Mouse (Mus musculus) forebrain, embryonic 10.5 days (tissue): Measurements from ENCODE around the gene Lmo3. TPM values are rescaled to one million over a fixed set of nuclear protein-coding genes. Genes with fewer than 3 reads are reported as not detected.

Experiments used
- DNase-seq: peaks from one replicate; pipeline ENCODE4 v3.0.0-alpha.2; 2017; ENCODE audit warnings: low spot score; ENCODE audit errors: extremely low spot score
- H3K27ac ChIP-seq: fragments of 300-500 bp; sonication (generic); 2 replicates; pipeline ENCODE4 v1.5.1; 2016; ENCODE audit warnings: mild to moderate bottlenecking
- H3K27me3 ChIP-seq: fragments of 300-500 bp; sonication (generic); 2 replicates; pipeline ENCODE4 v1.6.1; 2016; ENCODE audit warnings: mild to moderate bottlenecking; ENCODE audit not compliant: poor library complexity, severe bottlenecking
- H3K36me3 ChIP-seq: fragments of 300-500 bp; sonication (generic); replicated peaks from 2 replicates; pipeline ENCODE4 v1.6.1; 2016; ENCODE audit warnings: mild to moderate bottlenecking, moderate library complexity
- H3K4me1 ChIP-seq: fragments of 300-500 bp; sonication (generic); 2 replicates; pipeline ENCODE4 v1.6.1; 2016
- H3K4me3 ChIP-seq: fragments of 300-500 bp; sonication (generic); 2 replicates; pipeline ENCODE4 v1.5.1; 2016; ENCODE audit warnings: mild to moderate bottlenecking, moderate library complexity
- H3K9me3 ChIP-seq: fragments of 300-500 bp; sonication (generic); 2 replicates; pipeline ENCODE4 v1.6.1; 2016; ENCODE audit warnings: mild to moderate bottlenecking, moderate library complexity
- WGBS: fragments of 180-500 bp; shearing (Covaris S2); methylation state at CpG from one replicate; pipeline ENCODE4 v1.1.7; 2016; 5-methylcytosine and 5-hydroxymethylcytosine counted together
- polyA plus RNA-seq: library from polyadenylated mRNA; unstranded; fragments of >200 nt; fragmentation: Nextera tagmentation; extraction: Ambion mirVana; gene quantifications from 2 replicates; pipeline ENCODE4 v1.2.1, GENCODE M21; 2016

Lmo3 gene
- polyA plus RNA-seq, 1 experiment from 2014 or later = 22.4 TPM

- WGBS = 93% methylated on average over 1 of the region's 1 CpGs
- H3K9me3 ChIP-seq = no peaks in the 10 kb centered on the region
- no peak for DNase-seq
- no peak overlapping the region for H3K4me3 ChIP-seq
- no peaks in the 10 kb centered on the region for H3K36me3 ChIP-seq
- H3K4me1 ChIP-seq = no peaks in the 10 kb centered on the region
- no peak overlapping the region for H3K27ac ChIP-seq
- H3K27me3 ChIP-seq = no peaks in the 10 kb centered on the region
These were observed 77.8 kb downstream of the Lmo3 start for GRCm38 (mm10) chr6:138503946-138504345.

GRCm38 (mm10) chr6:138482834-138483233 lies 98.9 kb downstream of the Lmo3 start:
- Histone ChIP-seq H3K9me3 (no peaks in the 10 kb centered on the region), H3K27ac (no peak overlapping the region), H3K36me3 (no peaks in the 10 kb centered on the region), H3K4me3 (no peak overlapping the region), H3K4me1 (no peaks in the 10 kb centered on the region), H3K27me3 (no peaks in the 10 kb centered on the region)
- DNase-seq = no peak
- WGBS = 57% methylated on average over 3 of the region's 3 CpGs

- WGBS = 15% methylated on average over 5 of the region's 5 CpGs
- Histone ChIP-seq H3K4me3 (no peak overlapping the region), H3K27ac (no peak overlapping the region), H3K27me3 (no peaks in the 10 kb centered on the region), H3K4me1 (peaks cover 5% of the 10 kb centered on the region), H3K36me3 (no peaks in the 10 kb centered on the region), H3K9me3 (no peaks in the 10 kb centered on the region)
- peak; percentile 79 for DNase-seq
These were observed 104.2 kb downstream of the Lmo3 start for GRCm38 (mm10) chr6:138477611-138478010.

- WGBS = 87% methylated on average over 4 of the region's 4 CpGs
These were observed 112.6 kb downstream of the Lmo3 start for GRCm38 (mm10) chr6:138469204-138469603.

GRCm38 (mm10) chr6:138444515-138445048 lies 137.2 kb downstream of the Lmo3 start:
- Histone ChIP-seq H3K9me3 (no peaks in the 10 kb centered on the region), H3K4me3 (no peak overlapping the region), H3K4me1 (peaks cover 15% of the 10 kb centered on the region), H3K27ac (no peak overlapping the region), H3K36me3 (no peaks in the 10 kb centered on the region), H3K27me3 (no peaks in the 10 kb centered on the region)
- no peak for DNase-seq
- WGBS = 31% methylated on average over 3 of the region's 3 CpGs

More at GRCm38 (mm10) chr6:138469204-138469603, 112.6 kb downstream of the Lmo3 start:
- Histone ChIP-seq H3K9me3 (no peaks in the 10 kb centered on the region), H3K27ac (no peak overlapping the region), H3K4me3 (no peak overlapping the region), H3K36me3 (no peaks in the 10 kb centered on the region), H3K27me3 (no peaks in the 10 kb centered on the region), H3K4me1 (no peaks in the 10 kb centered on the region)
- DNase-seq = no peak

GRCm38 (mm10) chr6:138437351-138437750 lies 144.4 kb downstream of the Lmo3 start:
- no peaks in the 10 kb centered on the region for H3K27me3 ChIP-seq
- no peak overlapping the region for H3K4me3 ChIP-seq
- H3K4me1 ChIP-seq = no peaks in the 10 kb centered on the region
- no peak overlapping the region for H3K27ac ChIP-seq
- no peaks in the 10 kb centered on the region for H3K36me3 ChIP-seq
- no peak for DNase-seq
- no peaks in the 10 kb centered on the region for H3K9me3 ChIP-seq
- 87% methylated on average over 3 of the region's 3 CpGs for WGBS

- Histone ChIP-seq H3K9me3 (no peaks in the 10 kb centered on the region), H3K36me3 (no peaks in the 10 kb centered on the region), H3K4me1 (no peaks in the 10 kb centered on the region), H3K4me3 (no peak overlapping the region), H3K27ac (no peak overlapping the region), H3K27me3 (no peaks in the 10 kb centered on the region)
- 81% methylated on average over 3 of the region's 3 CpGs for WGBS
- DNase-seq = no peak
These were observed 145.0 kb downstream of the Lmo3 start for GRCm38 (mm10) chr6:138436813-138437212.

GRCm38 (mm10) chr6:138427394-138427793 lies 154.4 kb downstream of the Lmo3 start:
- Histone ChIP-seq H3K4me3 (no peak overlapping the region), H3K27me3 (peaks cover 21% of the 10 kb centered on the region), H3K36me3 (no peaks in the 10 kb centered on the region), H3K4me1 (peaks cover 56% of the 10 kb centered on the region), H3K9me3 (no peaks in the 10 kb centered on the region), H3K27ac (no peak overlapping the region)
- DNase-seq = no peak
- 16% methylated on average over 6 of the region's 6 CpGs for whole genome bisulfite sequencing

- 28% methylated on average over 3 of the region's 3 CpGs for WGBS
- Histone ChIP-seq H3K4me1 (peaks cover 60% of the 10 kb centered on the region), H3K36me3 (no peaks in the 10 kb centered on the region), H3K4me3 (no peak overlapping the region; the same call in 1 of the 2 replicates), H3K27ac (0 out of 2 replicates have a peak overlapping the region, but pooled peaks have one; percentile 42), H3K27me3 (peaks cover 21% of the 10 kb centered on the region), H3K9me3 (no peaks in the 10 kb centered on the region)
- DNase-seq = no peak
These were observed 154.9 kb downstream of the Lmo3 start for GRCm38 (mm10) chr6:138426894-138427293.

GRCm38 (mm10) chr6:138424514-138425225 lies 157.1 kb downstream of the Lmo3 start:
- WGBS = 56% methylated on average over 9 of the region's 9 CpGs
- Histone ChIP-seq H3K27me3 (peaks cover 21% of the 10 kb centered on the region), H3K4me3 (peak overlapping the region; percentile 26; the same call in 1 of the 2 replicates), H3K9me3 (no peaks in the 10 kb centered on the region), H3K36me3 (no peaks in the 10 kb centered on the region), H3K27ac (no peak overlapping the region), H3K4me1 (peaks cover 81% of the 10 kb centered on the region)
- no peak for DNase-seq

- H3K4me1 ChIP-seq = peaks cover 94% of the 10 kb centered on the region
- H3K27me3 ChIP-seq = peaks cover 21% of the 10 kb centered on the region
- no peaks in the 10 kb centered on the region for H3K9me3 ChIP-seq
- under 1% methylated on average over 16 of the region's 16 CpGs for WGBS
- peak overlapping the region; percentile 92 for H3K27ac ChIP-seq
- H3K4me3 ChIP-seq = peak overlapping the region; percentile 60
- peak; percentile 47 for DNase-seq
- H3K36me3 ChIP-seq = no peaks in the 10 kb centered on the region
These were observed 159.0 kb downstream of the Lmo3 start for GRCm38 (mm10) chr6:138422671-138423321.

- peaks cover 21% of the 10 kb centered on the region for H3K27me3 ChIP-seq
- H3K27ac ChIP-seq = peak overlapping the region; percentile 92
- under 1% methylated on average over 24 of the region's 24 CpGs for WGBS
- DNase-seq = no peak
- H3K36me3 ChIP-seq = no peaks in the 10 kb centered on the region
- no peaks in the 10 kb centered on the region for H3K9me3 ChIP-seq
- peak overlapping the region; percentile 60 for H3K4me3 ChIP-seq
- H3K4me1 ChIP-seq = peaks cover 87% of the 10 kb centered on the region
These were observed 159.7 kb downstream of the Lmo3 start for GRCm38 (mm10) chr6:138421931-138422531.
